Mouse (Mus musculus): ENCODE measurements around the gene Tbcd. TPM values are rescaled to one million over a fixed set of nuclear protein-coding genes. Genes with fewer than 3 reads are reported as not detected.

The Tbcd gene
- total RNA-seq, 2 experiments from 2014 or later: 25.7 to 28.3 TPM

DNA sequence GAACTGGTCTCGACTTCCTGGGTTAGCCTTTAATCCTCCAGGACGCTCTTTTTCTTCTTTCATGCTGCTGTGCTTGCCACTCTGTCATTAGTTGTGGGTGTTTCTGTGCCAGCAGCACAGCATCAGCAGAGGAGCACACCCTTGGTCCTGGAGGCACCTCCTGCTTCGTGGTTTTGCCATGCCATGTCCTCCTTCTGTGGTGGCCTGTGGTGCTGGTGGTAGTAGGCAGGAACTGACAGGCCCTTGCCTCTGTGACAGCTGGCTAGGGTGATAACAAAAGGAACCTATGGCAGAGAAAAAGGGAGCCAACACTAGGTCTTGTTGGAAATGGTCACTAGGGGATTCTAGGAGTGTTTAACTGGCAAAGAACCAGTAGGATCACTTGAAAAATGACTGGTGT, 78.0 kb downstream of the Tbcd start:
- no peak for DNase-seq (ENCODE audit: low spot score in 2 of 2)

DNA sequence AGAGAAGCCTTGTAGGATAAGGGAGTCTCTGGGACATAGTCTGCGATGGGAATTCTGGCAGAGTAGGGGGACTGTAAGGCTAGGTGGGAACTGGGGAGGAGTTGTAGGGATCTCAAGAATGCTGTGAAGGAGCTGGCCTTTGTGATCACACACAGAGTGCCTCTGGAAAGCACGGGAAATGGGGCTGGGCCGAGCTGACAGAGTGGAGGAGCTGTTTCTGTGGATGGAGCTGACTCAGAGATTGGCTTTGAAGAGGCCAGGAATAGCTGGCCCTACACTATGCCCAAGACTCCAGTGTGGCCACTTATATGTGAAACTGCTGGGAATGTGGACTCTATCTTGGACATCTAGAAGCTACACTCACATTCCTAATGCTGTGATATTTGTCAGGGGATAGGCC, 84.8 kb downstream of the Tbcd start:
- no peak for DNase-seq (ENCODE audit: low spot score in 2 of 2)

DNA sequence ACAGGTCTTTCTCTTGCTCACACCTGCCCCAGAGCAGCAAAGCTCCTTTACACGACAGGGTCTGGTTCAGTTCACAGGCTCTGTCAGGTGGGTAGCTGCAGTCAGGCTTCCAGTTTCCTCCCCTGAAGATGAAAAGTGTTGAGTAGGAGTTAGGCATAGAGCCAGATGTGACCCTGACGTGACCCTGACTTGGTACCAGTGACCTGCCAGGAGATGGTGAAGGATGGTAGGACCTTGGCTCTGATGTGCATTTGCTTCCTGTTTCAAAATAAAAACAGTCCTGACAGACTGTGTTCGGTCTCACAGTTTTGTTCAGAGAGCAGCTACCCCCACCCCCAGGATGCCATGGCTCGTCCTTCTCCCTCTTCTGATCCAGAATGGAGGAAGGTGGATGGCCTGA, 90.7 kb downstream of the Tbcd start:
- no peak for DNase-seq (ENCODE audit: low spot score in 2 of 2)

DNA sequence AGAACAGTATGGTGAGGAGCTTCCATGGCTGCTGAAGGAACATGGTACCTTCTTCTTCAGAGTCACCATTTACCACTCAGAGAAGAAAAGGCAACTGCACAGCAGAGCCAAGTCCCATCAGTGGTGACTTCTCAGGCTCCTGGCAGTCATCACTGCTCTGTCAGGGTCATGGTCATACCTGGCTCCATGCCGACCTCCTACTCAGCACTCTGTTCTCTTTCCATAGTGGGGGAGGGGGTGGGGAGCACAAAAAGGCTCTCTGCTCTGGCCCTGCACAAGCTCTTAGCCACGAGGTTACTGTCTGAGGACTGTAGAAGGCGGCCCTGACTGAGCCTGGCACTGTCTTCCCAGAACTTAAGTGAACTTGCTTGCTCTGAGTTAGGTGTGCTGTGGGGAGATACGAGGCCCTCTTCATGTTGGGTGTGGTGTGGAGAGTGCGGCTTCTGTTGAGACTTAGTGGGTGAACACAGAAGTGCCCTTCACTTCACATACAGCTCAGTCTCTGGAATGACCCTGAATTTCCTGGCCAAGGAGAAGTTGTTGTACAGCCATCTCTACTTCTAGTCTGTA, 91.6 kb downstream of the Tbcd start:
- DNase-seq (ENCODE audit: low spot score in 2 of 2): no peak

DNA sequence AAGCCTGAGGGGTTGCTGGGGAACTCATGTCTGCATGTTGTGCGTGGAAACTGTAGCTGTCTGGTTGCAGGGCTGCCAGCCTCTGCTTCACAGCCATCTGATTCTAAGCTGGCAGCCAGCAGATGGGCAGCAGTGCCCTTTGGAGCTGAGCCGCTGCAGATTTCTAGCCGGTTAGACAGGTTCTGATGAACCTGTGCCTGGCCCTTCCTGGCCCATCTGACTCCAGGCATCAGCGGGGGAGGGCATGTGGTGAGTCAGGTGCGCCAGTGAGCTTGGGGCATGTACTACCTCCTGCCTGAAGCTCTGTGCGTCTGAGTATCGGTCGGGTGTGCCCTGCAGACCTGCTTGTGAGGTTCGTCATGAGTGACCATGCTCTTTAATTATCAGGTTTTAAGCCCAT, 92.2 kb downstream of the Tbcd start:
- no peak for DNase-seq (ENCODE audit: low spot score in 2 of 2)

DNA sequence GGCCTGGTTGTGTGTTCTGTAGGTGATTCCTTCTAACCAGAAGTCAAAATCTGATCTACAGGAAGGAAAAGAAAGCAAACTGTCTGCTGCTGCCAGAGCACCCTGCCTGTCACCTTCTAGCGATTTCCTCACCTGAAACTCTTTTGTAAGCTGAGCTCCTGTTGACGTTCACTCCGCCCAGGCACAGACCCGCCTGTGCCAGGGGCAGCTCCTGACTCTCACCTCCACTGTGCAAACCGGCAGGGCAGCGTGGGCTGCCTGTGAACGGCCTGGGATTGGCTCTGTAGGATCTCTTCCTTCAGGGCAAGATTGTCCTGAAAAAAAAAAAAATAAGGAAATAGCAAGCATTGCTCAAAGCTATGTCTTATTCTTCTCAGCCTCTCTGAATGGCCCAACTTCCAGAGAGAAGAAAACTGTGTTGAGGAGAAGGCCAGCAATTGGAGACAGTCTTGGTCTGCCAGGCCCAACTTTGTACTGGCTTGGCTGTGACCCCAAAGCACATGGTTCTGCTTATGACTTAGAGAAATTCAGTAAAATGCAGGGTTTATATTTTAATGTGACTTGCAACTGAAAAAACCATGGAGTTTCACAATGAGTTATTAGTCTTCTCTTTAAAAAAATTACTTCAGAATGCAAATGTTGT, 93.1 kb downstream of the Tbcd start:
- DNase-seq (ENCODE audit: low spot score in 2 of 2): no peak

DNA sequence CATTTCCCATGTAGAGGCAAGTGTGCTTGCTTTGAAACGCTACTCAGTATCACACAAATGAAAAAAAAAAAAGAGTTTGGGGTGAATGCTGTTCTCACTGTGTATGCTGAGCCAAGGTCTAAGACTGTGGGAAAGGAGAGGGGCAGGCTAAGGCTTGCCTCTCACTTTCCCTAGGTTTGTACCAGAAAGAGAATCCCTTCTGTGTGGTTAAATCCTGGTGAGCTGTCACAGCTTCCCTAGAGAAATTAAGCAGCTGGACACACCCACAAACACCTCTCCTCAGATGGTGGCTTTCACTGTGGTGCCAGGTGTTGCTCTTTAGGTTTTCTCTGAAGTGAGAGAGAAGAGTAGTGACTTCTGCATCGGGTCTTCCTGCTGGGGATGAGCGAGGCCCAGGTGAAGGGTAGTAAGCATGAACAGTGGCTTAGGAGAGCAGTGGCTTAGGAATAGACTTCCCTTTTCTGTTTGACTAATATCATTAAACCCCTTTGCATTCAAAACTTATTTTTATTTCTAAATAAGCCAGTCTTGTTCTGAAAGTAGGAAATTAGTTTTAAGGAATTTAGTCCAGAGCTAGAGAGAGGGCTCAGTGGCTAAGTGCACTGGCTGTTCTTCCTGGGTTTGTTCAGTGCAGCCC, 93.8 kb downstream of the Tbcd start:
- no peak for DNase-seq (ENCODE audit: low spot score in 2 of 2)

DNA sequence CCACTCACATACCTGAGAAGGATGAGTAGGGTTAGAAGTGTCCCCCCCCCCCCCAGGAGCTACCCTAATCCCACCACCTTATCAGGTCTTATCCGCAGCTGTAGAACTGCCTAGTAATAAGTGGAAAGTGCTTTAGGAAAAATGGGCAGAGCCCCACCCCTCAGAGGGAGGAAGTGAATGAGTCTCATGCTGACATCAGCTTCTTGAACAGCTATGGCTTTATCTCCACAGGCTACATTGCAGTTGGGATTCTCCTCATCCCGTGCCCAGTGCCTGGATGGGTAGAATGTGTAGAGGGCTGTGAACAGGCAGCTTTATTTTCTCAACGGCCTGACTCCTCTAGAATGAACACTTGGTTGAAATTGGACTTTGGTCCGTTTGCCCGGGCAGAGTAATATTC, 95.5 kb downstream of the Tbcd start:
- DNase-seq (ENCODE audit: low spot score in 2 of 2): no peak

DNA sequence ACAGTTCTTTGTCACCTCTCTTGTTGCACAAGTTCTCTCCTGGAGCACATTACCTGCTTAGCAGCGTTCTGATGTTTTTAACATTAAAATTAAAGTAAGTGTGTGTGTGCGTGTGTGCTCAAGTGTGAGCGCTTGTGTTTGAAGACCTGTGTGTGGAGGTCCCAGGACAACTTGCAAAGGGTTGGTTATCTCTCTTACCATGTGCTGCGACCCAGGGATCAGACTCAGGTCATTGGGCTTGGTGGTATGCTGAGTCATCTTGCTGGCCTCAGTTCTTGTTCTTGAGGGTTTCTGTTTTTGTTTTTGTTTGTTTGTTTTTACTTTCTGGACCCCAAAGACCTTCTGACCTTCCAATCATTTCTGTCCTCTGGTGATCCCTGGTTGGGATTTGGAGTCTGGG, 96.2 kb downstream of the Tbcd start:
- no peak for DNase-seq (ENCODE audit: low spot score in 2 of 2)

DNA sequence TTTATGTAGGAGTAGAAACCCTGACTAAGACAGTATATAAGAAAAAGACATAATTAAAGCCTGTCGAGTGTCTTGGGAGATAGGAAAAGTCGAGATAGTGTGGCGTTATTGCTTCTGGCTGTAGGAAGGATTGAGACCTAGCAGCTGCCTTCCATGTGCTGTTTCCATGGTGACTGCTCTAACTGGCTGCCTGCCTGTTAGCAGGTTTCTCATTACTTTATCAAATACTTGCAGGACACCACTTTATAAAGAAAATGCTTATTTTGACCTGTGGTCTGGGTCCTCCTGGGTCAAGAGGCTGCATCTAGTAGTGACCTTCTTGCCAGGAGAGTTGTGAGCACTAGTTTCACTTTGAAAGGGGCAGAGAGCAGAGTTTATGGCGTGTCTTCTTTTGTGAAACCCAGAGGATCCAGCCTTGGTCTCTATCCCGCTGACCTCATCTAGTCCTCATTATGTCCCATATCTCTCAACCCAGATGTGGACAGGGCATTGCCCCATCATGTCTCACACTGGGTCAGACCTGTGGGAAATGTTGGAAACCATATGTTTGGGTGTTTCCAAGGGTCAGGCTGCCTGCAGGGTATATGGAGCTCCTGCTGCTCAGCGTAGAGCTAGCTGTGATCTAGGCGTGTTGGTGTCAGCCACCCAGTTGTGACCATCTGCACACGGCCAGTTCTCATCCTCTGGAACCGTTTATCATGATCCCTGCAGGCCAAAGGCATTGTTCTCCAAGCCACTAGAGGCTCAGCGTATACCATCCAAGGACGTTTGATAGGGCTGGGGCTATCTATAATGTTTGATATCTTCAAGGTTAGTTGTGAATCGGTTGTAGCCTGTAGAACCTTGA, 97.5 kb downstream of the Tbcd start:
- DNase-seq (ENCODE audit: low spot score in 2 of 2): peak in 1 of 2 experiments; percentile 25

DNA sequence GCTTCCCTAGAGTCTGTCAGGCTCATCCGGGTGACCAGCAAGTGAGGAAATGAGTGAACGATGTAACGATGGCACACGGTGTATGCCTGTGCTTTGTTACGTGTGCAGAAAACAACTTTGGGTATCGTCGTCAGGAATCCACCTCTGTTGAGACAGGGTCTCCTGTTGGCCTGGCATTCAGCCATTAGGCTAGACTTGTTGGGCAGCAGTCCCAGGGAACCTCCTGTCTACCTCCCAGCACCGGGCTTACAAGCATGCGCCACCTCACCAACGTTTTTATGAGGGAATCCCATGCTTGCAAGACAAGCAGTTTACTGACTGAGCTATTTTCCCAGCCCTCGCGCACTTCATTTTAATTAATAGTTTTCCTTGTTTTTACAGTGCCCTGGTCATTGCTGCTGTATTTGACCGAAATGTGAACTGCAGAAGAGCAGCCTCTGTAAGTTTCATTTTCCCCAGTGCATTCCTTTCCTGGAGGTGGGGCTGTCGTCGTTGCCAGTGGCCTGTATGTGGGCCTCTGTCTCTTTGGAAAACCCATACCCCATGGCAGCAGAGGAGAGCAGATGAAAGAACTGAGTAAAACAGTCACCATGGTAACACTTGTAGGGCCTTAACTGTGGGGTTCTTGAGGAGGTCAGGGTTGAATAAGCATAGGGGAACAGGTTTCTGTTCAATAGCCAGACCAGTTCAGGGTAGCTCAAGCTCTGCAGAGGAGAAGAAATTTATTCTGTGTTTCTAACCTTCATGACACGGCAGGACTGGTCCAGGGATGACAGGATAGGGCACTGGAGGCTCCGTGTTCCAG, 98.3 kb downstream of the Tbcd start:
- DNase-seq (ENCODE audit: low spot score in 2 of 2): no peak

DNA sequence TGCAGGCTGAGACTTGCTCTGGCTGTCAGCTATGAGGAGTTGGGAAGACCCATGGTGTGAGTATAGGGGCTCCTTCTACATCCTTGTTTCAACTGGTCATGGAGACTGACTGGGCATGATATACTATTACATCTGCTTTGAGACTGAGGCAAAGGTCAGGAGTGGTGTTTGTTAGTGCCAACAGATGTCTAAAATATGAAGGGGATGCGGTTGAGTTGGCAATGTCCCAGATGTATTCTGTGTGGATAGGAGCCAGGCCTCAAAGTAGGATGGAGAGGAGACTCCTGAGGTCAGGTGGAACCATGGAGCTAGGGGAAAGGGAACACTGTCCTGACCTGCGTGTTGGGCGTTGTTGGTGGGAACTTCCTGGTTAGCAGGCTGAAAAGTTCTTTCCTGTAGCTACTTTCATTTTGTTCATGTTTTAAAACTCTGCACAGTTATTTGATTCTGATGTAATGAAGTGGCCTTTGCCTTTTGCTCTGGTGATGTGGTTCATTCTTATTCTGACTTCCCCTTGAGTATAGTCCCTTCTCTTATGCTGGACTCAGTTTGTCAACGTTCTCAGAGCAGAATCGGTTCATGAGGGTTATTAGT, 99.6 kb downstream of the Tbcd start:
- no peak for DNase-seq (ENCODE audit: low spot score in 2 of 2)

DNA sequence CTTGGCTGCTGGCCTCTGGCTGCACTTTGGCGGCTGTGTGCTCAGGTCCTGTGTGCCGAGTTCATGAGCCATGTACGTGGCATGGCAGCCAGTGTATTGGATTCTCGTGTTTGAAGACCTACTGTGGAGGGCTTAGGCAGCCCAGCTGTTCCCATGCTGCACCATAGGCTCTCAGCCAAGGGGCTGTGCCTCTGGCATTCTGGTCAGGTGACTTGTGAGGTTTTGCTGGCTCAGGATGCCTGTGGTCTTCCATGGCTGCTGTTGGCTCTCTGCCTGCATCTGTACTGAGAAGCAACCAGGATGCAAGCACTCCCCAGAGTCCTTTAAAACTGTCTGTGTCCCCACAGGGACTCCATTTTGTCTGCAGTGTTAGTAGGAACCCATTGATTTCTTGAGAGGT, 100.4 kb downstream of the Tbcd start:
- peak in 1 of 2 experiments; percentile 39 for DNase-seq (ENCODE audit: low spot score in 2 of 2)

DNA sequence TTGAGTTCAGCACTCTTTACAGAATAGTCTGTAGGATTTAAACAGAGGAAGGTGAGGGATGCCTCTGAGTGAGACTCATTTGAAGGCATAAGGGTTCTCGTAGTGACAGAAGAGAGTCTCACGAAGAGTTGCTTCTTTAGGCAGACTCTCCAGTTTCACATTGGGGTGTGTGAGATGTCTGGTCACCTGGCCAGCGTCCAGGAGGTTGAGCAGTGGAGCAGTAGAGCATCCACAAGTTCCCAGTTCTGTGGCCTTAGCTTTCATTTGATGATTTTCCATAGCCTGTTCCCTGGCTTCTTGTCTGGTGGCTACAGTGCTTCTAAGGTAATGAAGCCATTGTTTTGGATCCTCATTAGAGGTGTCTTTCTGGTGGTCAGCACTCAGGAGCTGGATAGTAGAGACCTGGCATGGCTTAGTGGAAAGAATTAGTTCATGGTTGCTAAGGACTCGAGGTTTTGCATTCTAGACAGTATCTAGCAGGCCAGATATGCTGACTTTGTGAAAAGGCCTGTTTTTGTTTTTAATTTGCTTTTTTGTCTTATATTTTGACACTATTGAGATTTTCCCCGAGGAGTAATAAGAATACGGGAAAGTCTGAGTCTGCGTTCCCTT, 101.2 kb downstream of the Tbcd start:
- peak in 1 of 2 experiments; percentile 35 for DNase-seq (ENCODE audit: low spot score in 2 of 2)

DNA sequence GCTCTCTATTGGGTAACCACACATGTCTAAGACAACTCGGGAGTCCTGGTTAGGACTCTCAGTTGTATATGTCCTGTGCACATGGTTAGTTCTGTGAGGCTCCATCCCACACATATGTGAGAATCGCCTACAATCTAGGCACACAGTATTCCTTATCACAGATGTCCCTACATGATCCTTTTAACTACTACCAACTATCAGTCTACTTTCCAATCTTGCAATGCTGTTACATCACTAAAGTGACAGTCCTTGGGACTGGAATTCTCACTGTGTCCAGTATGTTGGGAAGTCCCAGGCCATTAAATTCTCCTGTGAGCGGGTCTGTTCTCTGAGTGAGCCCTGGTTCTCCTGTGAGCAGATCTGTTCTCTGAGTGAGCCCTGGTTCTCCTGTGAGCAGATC, 101.7 kb downstream of the Tbcd start:
- no peak for DNase-seq (ENCODE audit: low spot score in 2 of 2)

DNA sequence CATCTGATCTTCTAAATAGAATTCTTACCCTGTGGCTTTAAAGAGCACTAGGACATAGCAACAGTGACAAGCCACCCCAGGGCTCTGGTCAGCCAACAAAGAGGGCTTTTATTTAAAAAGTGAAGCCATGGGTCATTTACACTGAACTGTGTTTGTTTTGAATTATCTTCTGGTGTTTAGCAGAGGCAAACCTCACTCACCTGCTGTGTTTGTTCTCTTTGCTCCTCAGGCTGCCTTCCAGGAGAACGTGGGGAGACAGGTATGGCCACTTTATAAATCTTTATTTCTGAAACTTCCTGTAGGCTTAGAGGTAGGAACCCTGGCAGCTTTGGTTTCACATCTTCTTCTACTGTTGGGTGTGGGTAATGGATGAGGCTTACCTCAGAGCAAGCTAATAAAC, 105.0 kb downstream of the Tbcd start:
- DNase-seq (ENCODE audit: low spot score in 2 of 2): no peak

DNA sequence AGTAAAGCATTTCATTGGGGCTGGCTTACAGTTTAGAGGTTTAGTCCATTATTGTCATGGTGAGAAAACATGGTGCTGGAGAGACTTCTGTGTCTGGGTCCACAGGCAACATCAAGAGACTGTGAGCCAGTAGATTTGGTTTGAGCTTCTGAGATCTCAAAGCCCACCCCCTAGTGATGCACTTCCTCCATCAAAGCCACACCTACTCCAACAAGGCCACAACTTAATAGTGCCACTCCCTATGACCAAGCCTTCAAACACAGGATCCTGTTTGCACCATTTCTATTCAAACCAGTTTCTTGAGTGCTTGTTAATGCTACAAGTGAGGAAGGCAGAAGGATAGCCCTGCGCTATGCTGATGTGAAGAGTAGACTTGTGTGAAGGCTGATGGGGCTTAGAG, 106.2 kb downstream of the Tbcd start:
- DNase-seq (ENCODE audit: low spot score in 2 of 2): no peak

DNA sequence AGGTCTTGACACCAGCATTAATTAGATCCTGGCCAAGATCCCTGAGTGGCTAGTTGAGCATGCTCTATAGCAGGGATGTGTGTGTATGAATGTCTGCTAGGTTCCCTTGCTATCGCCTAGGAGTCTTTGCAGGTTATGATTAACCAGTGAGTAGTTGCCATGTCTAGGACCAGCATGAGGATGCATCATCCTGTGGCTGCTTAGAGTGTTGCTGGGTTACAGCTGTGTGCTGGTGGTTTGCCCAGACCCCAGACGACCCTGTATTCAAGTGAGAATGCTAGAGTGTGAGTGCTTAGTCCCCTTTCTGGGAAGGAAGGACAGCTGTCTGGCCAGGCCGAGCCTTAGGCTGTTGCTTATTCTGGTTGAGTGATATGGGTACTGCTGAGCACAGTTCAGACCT, 106.8 kb downstream of the Tbcd start:
- no peak for DNase-seq (ENCODE audit: low spot score in 2 of 2)

DNA sequence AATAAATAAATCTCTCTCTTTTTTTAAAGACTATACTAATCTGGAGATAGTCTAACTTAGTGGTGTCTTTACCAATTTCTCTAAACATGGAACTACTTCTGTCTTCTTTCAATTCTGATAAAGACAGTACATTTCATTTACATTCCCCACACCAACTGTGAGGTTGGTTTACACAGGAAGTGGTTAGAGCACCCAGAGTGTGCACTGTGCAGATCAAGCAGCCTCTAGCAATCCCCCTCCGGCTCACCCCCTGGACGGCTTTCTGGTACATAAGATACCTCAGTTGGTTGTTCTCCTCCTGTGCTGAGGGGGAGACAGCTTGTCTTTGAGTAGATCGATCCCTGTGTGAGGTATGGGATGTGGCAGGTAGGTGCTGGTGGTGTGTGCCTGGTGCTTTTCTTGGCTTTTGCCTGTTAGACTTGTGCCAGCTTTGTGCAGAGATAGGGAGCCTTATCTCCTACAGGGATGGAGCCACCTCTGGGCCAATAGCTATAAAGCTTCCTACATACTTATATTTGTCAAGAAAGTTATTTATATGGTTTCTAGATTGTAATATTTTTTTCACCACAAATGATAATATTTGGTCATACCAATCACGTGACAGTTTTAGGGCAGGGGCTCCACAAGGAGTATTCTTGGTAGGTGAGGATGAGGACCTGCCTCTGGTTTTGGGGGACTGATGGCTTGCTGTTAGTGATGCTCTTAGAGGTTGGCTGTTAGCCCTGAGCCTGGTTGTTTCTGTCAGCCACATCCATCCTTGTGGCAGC, 108.0 kb downstream of the Tbcd start:
- DNase-seq (ENCODE audit: low spot score in 2 of 2): no peak

DNA sequence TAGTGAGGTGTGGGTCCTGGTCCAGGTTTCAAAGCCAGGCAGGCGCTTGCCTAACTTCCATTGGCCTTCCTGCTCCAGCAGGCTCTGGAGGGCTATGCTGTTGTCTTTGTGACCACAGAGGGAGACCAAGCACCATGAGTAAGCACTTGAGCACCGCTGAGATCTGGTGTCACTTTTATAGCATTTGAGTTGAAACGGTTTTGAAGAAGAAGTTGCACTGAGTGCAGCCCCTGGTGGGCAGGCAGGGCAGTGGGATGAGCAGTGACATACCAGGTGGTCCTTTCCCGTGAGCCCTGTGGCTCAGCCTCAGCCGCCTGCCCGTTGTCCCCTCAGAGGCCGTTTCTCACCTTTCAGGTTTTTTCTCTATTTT, 108.5 kb downstream of the Tbcd start:
- no peak for DNase-seq (ENCODE audit: low spot score in 2 of 2)

Measured in gastrocnemius, postnatal 4 days (tissue).